Mouse (Mus musculus) neural tube, embryonic 13.5 days (tissue): ENCODE data around the gene Nckap5. TPM values are rescaled to one million over a fixed set of nuclear protein-coding genes. Genes with fewer than 3 reads are reported as not detected.

Source experiments
- ATAC-seq: fragments of 200-750 bp; cut with Nextera tagmentation; 2 replicates; pipeline ENCODE4 v1.8.0; 2017; ENCODE audit warnings: low read depth, mild to moderate bottlenecking, moderate TSS enrichment, moderate library complexity
- H3K27ac ChIP-seq: fragments of 300-500 bp; sonication (generic); replicated peaks from 2 replicates; pipeline ENCODE4 v1.5.1; 2015; ENCODE audit warnings: moderate library complexity, mild to moderate bottlenecking, inconsistent platforms
- H3K27me3 ChIP-seq: fragments of 300-500 bp; sonication (generic); 2 replicates; pipeline ENCODE4 v1.6.1; 2015; ENCODE audit warnings: mild to moderate bottlenecking, inconsistent platforms
- H3K36me3 ChIP-seq: fragments of 300-500 bp; sonication (generic); 2 replicates; pipeline ENCODE4 v1.6.1; 2015; ENCODE audit warnings: mild to moderate bottlenecking, inconsistent platforms
- H3K4me1 ChIP-seq: fragments of 300-500 bp; sonication (generic); replicated peaks from 2 replicates; pipeline ENCODE4 v1.6.1; 2015; ENCODE audit warnings: inconsistent platforms
- H3K4me2 ChIP-seq: fragments of 300-500 bp; sonication (generic); 2 replicates; pipeline ENCODE4 v1.6.1; 2015; ENCODE audit warnings: inconsistent platforms, mild to moderate bottlenecking, moderate library complexity
- H3K4me3 ChIP-seq: fragments of 300-500 bp; sonication (generic); 2 replicates; pipeline ENCODE4 v1.5.1; 2015; ENCODE audit warnings: mild to moderate bottlenecking, inconsistent platforms
- H3K9ac ChIP-seq: fragments of 300-500 bp; sonication (generic); 2 replicates; pipeline ENCODE4 v1.6.1; 2015; ENCODE audit warnings: moderate library complexity, mild to moderate bottlenecking, inconsistent platforms
- H3K9me3 ChIP-seq: fragments of 300-500 bp; sonication (generic); 2 replicates; pipeline ENCODE4 v1.6.1; 2016; ENCODE audit warnings: inconsistent platforms
- WGBS: fragments of 180-500 bp; shearing (Covaris S2); methylation state at CpG from one replicate; pipeline ENCODE4 v1.1.7; 2015; 5-methylcytosine and 5-hydroxymethylcytosine counted together
- polyA plus RNA-seq: library from polyadenylated mRNA; unstranded; fragments of >200 nt; fragmentation: Nextera tagmentation; extraction: Ambion mirVana; gene quantifications from 2 replicates; pipeline ENCODE4 v1.2.1, GENCODE M21; 2015

The Nckap5 gene
- polyA plus RNA-seq, 1 experiment from 2014 or later = 18.3 TPM

DNA sequence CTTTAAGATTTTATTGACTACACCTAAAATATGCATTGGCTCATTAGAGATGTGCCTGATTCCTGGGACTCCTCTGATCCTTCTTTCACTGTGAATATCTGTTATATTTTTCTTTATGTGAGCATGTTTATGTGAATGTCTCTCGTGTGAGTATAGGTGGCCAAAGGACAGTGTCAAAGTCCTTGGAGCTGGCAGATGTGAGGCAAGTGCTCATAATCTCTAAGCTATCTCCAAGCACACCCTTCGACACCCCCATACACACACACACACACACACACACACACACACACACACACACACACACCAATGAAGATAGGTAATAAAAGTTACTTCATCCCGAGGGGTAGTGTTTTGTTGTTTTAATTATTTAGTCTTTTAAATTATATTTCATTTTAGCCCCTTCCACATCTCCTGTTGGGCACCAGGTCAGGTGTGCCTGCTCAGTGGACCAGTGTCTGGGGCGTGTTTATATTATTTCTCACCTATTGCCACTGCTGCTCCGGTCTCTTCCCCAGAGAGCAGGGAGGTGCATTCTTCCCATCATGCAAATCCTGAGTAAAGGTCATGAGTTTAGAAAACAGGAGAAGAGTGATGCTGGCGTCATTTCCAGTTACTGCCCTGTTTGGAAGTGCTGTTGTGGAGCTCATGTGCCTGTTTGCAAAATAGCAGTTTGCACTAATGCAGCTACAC lies 469.9 kb downstream of the Nckap5 start:
- 90% methylated on average over 6 of the region's 6 CpGs for WGBS
- Histone ChIP-seq H3K4me1 (peaks cover 9% of the 10 kb centered on the region; the same call in 1 of the 2 replicates), H3K9me3 (no peaks in the 10 kb centered on the region), H3K36me3 (no peaks in the 10 kb centered on the region), H3K27ac (no peak overlapping the region; the same call in 1 of the 2 replicates), H3K4me2 (no peak overlapping the region), H3K27me3 (no peaks in the 10 kb centered on the region), H3K4me3 (no peak overlapping the region), H3K9ac (no peak overlapping the region)
- ATAC-seq = no peak

DNA sequence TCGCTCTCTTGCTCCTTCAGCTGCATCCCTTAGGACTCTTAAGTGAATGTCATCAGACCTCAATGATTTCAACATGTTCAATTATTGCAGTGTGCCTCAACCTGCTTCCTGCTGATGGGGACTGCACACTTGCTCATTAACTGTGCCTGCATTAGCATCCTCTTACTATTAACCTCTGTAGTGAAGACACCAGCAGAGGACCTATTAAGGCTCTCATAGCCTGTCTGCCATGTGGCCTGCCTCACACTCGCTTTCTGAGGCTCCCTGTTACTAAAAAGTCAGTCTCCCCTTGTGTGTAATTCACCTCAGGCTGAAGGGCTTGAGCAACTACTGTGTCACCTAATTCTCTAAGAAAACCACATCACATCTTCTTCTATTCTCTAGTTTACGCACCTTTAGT lies 470.5 kb downstream of the Nckap5 start:
- peak; percentile 47; the same call in 1 of the 2 replicates for ATAC-seq
- H3K9me3 ChIP-seq = no peaks in the 10 kb centered on the region
- no peak overlapping the region; the same call in 1 of the 2 replicates for H3K27ac ChIP-seq
- no peaks in the 10 kb centered on the region for H3K27me3 ChIP-seq
- WGBS = 58% methylated on average over 3 of the region's 3 CpGs
- H3K9ac ChIP-seq = no peak overlapping the region
- no peaks in the 10 kb centered on the region for H3K36me3 ChIP-seq
- H3K4me1 ChIP-seq = peaks cover 9% of the 10 kb centered on the region; the same call in 1 of the 2 replicates
- no peak overlapping the region for H3K4me3 ChIP-seq
- no peak overlapping the region for H3K4me2 ChIP-seq

- Histone ChIP-seq H3K9ac (no peak overlapping the region), H3K9me3 (no peaks in the 10 kb centered on the region), H3K4me1 (no peaks in the 10 kb centered on the region), H3K27ac (no peak overlapping the region), H3K4me3 (no peak overlapping the region), H3K4me2 (no peak overlapping the region), H3K27me3 (no peaks in the 10 kb centered on the region), H3K36me3 (no peaks in the 10 kb centered on the region)
- ATAC-seq = no peak
- 61% methylated on average over 2 of the region's 2 CpGs for WGBS
Observed at GRCm38 (mm10) chr1:126341806-126342205, 488.8 kb downstream of the Nckap5 start.

DNA sequence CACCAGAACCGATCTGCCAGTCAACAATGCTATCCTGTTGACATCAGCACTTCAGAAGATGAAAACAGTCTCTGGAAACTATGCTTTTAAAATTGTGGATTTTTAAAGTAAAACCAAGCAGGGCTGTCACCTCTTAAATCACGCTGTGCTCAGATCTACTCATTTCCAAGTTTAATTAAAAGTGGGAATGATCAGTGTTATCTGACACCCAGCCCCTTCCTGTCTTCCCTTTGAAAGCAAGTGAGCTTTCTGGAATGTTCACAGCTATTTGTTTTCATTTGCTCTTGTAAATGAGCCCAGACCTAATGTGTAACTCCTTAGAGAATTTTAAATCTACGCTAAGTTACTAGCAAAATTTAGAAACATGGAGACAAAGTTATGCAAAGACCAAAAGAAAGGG lies 491.3 kb downstream of the Nckap5 start:
- Histone ChIP-seq H3K27ac (no peak overlapping the region), H3K4me2 (no peak overlapping the region), H3K9ac (no peak overlapping the region), H3K4me1 (no peaks in the 10 kb centered on the region), H3K4me3 (no peak overlapping the region), H3K36me3 (no peaks in the 10 kb centered on the region), H3K27me3 (no peaks in the 10 kb centered on the region), H3K9me3 (no peaks in the 10 kb centered on the region)
- ATAC-seq = no peak
- 83% methylated on average over 3 of the region's 3 CpGs for WGBS

DNA sequence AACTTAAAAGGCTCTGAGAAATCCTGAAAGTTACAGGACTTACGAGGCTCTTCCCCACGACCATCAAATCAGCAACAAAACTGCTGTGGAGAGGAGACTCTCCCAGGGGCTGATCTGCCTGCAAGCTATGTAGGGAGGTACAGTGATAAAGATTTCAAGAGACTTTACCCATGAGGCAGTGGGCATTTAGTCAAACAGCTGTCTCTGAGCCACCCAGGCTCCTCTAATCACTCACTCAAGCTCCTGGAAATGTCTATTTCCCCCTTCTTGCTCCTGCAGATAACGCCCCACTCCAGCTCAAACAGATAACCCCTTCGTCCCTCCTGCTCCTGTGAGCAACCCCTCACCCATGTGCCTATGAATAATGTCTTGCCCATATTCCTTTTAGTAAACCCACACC lies 496.4 kb downstream of the Nckap5 start:
- Histone ChIP-seq H3K27me3 (no peaks in the 10 kb centered on the region), H3K36me3 (no peaks in the 10 kb centered on the region), H3K9ac (no peak overlapping the region), H3K4me1 (no peaks in the 10 kb centered on the region), H3K27ac (no peak overlapping the region), H3K4me3 (no peak overlapping the region), H3K9me3 (no peaks in the 10 kb centered on the region), H3K4me2 (no peak overlapping the region)
- no peak for ATAC-seq
- WGBS = 90% methylated on average over 4 of the region's 4 CpGs

DNA sequence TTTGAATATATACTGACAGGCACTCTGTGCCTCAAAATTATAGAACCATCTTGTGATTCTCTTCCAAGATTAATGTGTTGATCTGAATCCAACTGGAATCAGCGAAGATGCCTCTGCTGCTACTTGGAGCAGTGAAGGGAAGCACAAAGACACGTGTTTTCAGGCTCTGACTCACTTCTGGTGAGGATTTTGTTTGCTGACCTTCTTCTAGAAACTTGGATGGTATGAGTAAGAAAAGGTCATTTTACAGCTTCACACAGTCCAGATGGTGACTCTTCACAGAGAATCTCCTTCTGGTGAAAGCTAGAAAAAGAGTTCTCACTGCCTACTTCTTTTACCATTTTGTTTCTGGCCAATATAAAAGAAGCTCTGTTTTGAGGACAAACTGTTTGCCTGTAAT lies 498.6 kb downstream of the Nckap5 start:
- no peak for ATAC-seq
- H3K4me2 ChIP-seq = no peak overlapping the region
- no peaks in the 10 kb centered on the region for H3K4me1 ChIP-seq
- H3K27ac ChIP-seq = no peak overlapping the region
- no peaks in the 10 kb centered on the region for H3K36me3 ChIP-seq
- no peak overlapping the region for H3K9ac ChIP-seq
- no peaks in the 10 kb centered on the region for H3K9me3 ChIP-seq
- no peak overlapping the region for H3K4me3 ChIP-seq
- WGBS = 80% methylated on average over 2 of the region's 2 CpGs
- H3K27me3 ChIP-seq = no peaks in the 10 kb centered on the region

GRCm38 (mm10) chr1:126320696-126321095 lies 509.9 kb downstream of the Nckap5 start:
- Histone ChIP-seq H3K9ac (no peak overlapping the region), H3K4me2 (no peak overlapping the region), H3K4me3 (no peak overlapping the region), H3K27me3 (no peaks in the 10 kb centered on the region), H3K9me3 (no peaks in the 10 kb centered on the region), H3K36me3 (no peaks in the 10 kb centered on the region), H3K27ac (no peak overlapping the region), H3K4me1 (peaks cover 12% of the 10 kb centered on the region; the same call in 1 of the 2 replicates)
- no peak for ATAC-seq
- WGBS = 96% methylated on average over 1 of the region's 1 CpGs

DNA sequence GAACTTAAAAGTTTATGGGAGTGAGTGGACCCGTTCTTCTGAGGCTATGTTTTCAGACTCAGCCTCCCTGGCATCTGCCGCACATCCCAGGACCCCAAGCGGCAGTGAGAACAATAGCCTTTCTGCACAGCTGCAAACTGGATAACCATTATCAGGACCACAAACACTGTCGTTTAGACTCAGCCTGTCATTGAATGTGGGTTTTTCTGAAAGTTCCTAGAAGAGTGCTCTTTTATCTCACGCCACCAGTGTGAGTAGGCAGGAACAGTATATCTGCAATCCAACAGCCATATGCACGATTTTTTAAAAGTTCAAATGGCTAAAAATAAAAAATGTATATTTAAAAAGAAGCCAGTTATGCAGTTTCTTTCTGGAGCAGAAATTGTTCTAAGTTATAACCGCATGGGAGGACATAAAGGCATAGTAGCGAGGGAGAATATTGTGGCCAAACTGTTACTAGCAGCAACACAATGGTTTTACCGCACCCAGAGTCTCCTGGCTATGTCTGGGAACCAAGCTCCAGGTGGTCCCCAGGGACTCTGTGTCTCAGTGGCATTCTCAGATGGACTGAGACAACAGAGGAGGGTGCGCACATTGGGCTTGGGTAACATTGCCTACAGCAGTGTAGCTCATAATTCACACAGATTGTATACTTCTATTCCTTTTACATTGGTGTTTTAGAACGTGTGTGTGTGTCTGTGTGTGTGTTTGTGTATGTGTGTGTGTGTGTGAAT lies 512.6 kb downstream of the Nckap5 start:
- Histone ChIP-seq H3K9ac (no peak overlapping the region), H3K27me3 (no peaks in the 10 kb centered on the region), H3K4me3 (no peak overlapping the region), H3K27ac (no peak overlapping the region), H3K4me1 (peaks cover 12% of the 10 kb centered on the region; the same call in 1 of the 2 replicates), H3K4me2 (no peak overlapping the region; the same call in 1 of the 2 replicates), H3K9me3 (no peaks in the 10 kb centered on the region), H3K36me3 (no peaks in the 10 kb centered on the region)
- no peak; the same call in 1 of the 2 replicates for ATAC-seq
- WGBS = 44% methylated on average over 11 of the region's 11 CpGs

DNA sequence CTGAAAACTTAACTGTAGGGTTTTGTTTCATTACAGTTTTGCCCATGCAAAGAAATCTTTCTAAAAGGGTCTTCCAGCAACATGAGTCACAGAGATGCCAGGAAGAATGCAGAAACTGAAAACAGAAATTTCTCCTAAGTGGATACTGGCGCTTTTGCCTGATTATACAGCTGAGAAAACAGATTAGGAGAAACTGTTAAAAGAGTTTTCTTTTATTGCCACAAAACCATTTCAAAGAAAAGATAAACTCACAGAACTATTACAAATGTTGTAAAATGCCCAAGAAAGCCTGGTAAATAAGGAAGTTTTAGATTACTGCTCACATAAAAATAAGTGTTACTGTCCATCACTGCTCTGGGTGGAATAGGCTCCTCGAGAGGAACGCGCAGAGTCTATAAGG lies 513.3 kb downstream of the Nckap5 start:
- no peaks in the 10 kb centered on the region for H3K27me3 ChIP-seq
- H3K4me2 ChIP-seq = no peak overlapping the region; the same call in 1 of the 2 replicates
- no peak overlapping the region for H3K4me3 ChIP-seq
- no peak overlapping the region for H3K27ac ChIP-seq
- H3K9ac ChIP-seq = no peak overlapping the region
- 58% methylated on average over 4 of the region's 4 CpGs for WGBS
- peaks cover 12% of the 10 kb centered on the region; the same call in 1 of the 2 replicates for H3K4me1 ChIP-seq
- no peaks in the 10 kb centered on the region for H3K9me3 ChIP-seq
- H3K36me3 ChIP-seq = no peaks in the 10 kb centered on the region
- ATAC-seq = no peak

- Histone ChIP-seq H3K9ac (no peak overlapping the region), H3K36me3 (no peaks in the 10 kb centered on the region)
Observed at GRCm38 (mm10) chr1:126316866-126317265, 513.7 kb downstream of the Nckap5 start.

DNA sequence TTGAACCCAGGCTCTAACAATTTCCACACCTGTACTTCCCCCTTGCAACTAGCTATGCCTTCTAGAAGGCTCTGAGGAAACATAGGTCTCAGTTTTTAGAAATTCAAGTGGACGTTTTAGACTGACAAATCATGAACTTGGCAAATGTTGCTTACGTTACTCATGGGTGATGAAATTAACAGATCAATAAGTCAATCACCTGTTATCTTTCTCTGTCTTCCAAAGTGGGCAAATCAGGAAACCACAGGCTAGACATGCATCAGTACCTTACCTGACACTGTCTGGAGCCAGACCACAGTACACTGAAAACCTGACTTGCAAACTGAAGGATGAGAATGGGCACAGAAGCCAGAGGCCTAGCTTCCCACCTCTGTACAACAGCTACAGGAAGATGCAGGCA lies 529.5 kb downstream of the Nckap5 start:
- Histone ChIP-seq H3K4me1 (no peaks in the 10 kb centered on the region), H3K36me3 (no peaks in the 10 kb centered on the region), H3K4me2 (no peak overlapping the region), H3K27ac (no peak overlapping the region), H3K9me3 (no peaks in the 10 kb centered on the region), H3K4me3 (no peak overlapping the region), H3K9ac (no peak overlapping the region), H3K27me3 (no peaks in the 10 kb centered on the region)
- no peak for ATAC-seq
- WGBS = 90% methylated on average over 2 of the region's 2 CpGs

More at GRCm38 (mm10) chr1:126316866-126317265, 513.7 kb downstream of the Nckap5 start:
- H3K4me2 ChIP-seq = no peak overlapping the region
- no peaks in the 10 kb centered on the region for H3K27me3 ChIP-seq
- no peak for ATAC-seq
- 42% methylated on average over 2 of the region's 2 CpGs for WGBS
- no peak overlapping the region for H3K27ac ChIP-seq
- no peaks in the 10 kb centered on the region for H3K9me3 ChIP-seq
- no peak overlapping the region for H3K4me3 ChIP-seq
- H3K4me1 ChIP-seq = peaks cover 12% of the 10 kb centered on the region; the same call in 1 of the 2 replicates

DNA sequence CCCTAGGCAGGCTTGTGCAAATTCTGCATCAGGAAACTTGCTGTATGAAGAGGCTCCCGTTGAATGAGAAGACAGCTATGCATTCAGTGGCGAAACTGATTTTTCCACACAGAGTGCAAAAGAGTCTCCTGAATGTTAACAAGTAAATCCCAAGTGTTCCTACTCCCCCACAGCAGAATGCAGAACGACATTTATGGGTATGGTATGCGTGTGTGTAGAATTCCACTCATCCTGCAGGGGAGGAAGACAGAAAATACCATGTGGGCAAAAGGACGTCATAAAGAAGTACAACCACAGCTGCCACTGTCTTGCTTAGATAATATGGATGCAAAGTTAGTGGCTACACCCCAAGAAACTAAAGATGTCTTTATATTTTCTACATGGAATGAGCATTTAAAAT lies 565.7 kb downstream of the Nckap5 start:
- H3K27me3 ChIP-seq = no peaks in the 10 kb centered on the region
- ATAC-seq = no peak
- no peak overlapping the region for H3K4me3 ChIP-seq
- WGBS = 50% methylated on average over 5 of the region's 5 CpGs
- no peak overlapping the region for H3K27ac ChIP-seq
- no peaks in the 10 kb centered on the region for H3K36me3 ChIP-seq
- H3K4me2 ChIP-seq = no peak overlapping the region
- H3K9me3 ChIP-seq = no peaks in the 10 kb centered on the region
- H3K9ac ChIP-seq = no peak overlapping the region
- H3K4me1 ChIP-seq = peaks cover 12% of the 10 kb centered on the region
